In the genomic region with DNA sequence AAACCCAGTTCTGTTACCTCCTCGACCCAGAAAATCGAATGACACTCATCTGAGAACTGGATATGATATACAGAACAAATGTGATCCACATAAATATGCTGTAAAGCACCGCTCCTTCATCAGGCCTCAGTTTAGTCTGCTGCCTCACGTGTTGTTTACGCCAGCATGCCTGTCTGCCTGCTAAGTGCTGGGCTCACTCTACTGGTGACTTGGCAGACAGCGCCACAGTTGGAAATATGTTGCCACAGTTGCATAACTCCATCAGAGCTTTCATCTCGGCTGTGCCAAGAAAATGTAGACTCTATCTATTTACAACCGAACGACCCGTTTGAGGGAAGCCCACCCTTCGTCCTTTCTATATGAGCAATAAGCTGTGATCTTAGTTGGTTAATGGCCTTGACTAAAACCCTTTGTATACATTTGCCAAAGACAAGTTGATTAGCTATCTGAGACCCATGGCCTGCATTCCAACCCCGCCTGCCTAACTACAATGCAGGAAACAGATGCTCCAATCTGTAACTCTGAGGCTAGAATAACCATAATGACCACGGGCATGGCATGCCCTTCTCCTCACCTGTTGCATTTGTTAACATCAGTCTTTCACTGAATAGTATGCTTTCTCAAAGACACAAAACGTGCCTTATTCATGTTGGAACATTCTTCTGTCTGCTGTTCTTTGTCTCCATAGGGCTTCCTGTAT, we compare ENCODE assay signal across 11 mouse cellular contexts. TPM values are rescaled to one million over a fixed set of nuclear protein-coding genes. Genes with fewer than 3 reads are reported as not detected.
DNase-seq lines count a peak whose midpoint lies in the region; ATAC-seq and TF ChIP-seq lines count a peak whose summit lies in the region.
"Had no signal": no experiment of that assay in that cellular context is flagged by ENCODE, and none has a peak within 500 bp of the region (broad histone marks: within the 10 kb centered on the region; RNA-seq: fewer than 3 reads in every experiment).

No protein-coding gene starts in this region.

- no peak overlapping the region for H3K9ac ChIP-seq in forebrain, embryonic 14.5 days (ENCODE audit: low read length)
- H3K9ac ChIP-seq in forebrain, embryonic 12.5 days = no peak overlapping the region
- H3K9ac ChIP-seq in lung, postnatal 0 days (replicated peaks; ENCODE audit: low read depth) = no peak overlapping the region
- H3K9ac ChIP-seq: neural tube, embryonic 12.5 days had no signal

- H3K4me3 ChIP-seq in forebrain, embryonic 14.5 days (ENCODE audit: low read depth, low read length) = no peak overlapping the region
- H3K4me3 ChIP-seq in forebrain, embryonic 12.5 days (replicated peaks) = no peak overlapping the region
- no peak overlapping the region for H3K4me3 ChIP-seq in lung, postnatal 0 days (ENCODE audit: low read depth, low read length)
- H3K4me3 ChIP-seq in thymus, adult 2 months (ENCODE audit: control insufficient read depth, insufficient read depth, low read length) = no peak overlapping the region
- H3K4me3 ChIP-seq: neural tube, embryonic 12.5 days had no signal

- TF ChIP-seq POLR2A in thymus, adult 2 months (IDR thresholded peaks at IDR 0.05; ENCODE audit: control insufficient read depth, extremely low read depth, insufficient read depth, low read length, poor library complexity) = no peak

- H3K4me2 ChIP-seq in forebrain, embryonic 14.5 days (ENCODE audit: low read length) = no peak overlapping the region
- H3K4me2 ChIP-seq in forebrain, embryonic 12.5 days = no peak overlapping the region
- no peak overlapping the region for H3K4me2 ChIP-seq in lung, postnatal 0 days (replicated peaks; ENCODE audit: low read depth, low read length)
- H3K4me2 ChIP-seq: neural tube, embryonic 12.5 days had no signal

- no peaks in the 10 kb centered on the region for H3K9me3 ChIP-seq in forebrain, embryonic 14.5 days (replicated peaks; ENCODE audit: control insufficient read depth, low read length)
- no peaks in the 10 kb centered on the region for H3K9me3 ChIP-seq in forebrain, embryonic 12.5 days
- no peaks in the 10 kb centered on the region for H3K9me3 ChIP-seq in lung, postnatal 0 days (ENCODE audit: low read length)
- H3K9me3 ChIP-seq: neural tube, embryonic 12.5 days had no signal

- H3K27me3 ChIP-seq in forebrain, embryonic 14.5 days (replicated peaks; ENCODE audit: control insufficient read depth, insufficient read depth, low read length) = no peaks in the 10 kb centered on the region
- H3K27me3 ChIP-seq in forebrain, embryonic 12.5 days = no peaks in the 10 kb centered on the region
- no peaks in the 10 kb centered on the region for H3K27me3 ChIP-seq in lung, postnatal 0 days (replicated peaks; ENCODE audit: insufficient read depth, low read length)
- H3K27me3 ChIP-seq in thymus, adult 2 months (ENCODE audit: control insufficient read depth, insufficient read depth, low read length) = no peaks in the 10 kb centered on the region
- H3K27me3 ChIP-seq: neural tube, embryonic 12.5 days had no signal

- intact Hi-C loops in heart, postnatal 36 days (cut with DNase I) = no loop called here

- peak; percentile 68; the same call in 1 of the 2 replicates for ATAC-seq in forebrain, embryonic 14.5 days
- no peak for ATAC-seq in forebrain, embryonic 12.5 days (ENCODE audit: low FRiP score)
- peak; percentile 80 for ATAC-seq in lung, postnatal 0 days
- ATAC-seq in cerebellum, adult (ENCODE audit: insufficient number of reproducible peaks, low FRiP score, low TSS enrichment) = no peak

- no peaks in the 10 kb centered on the region for H3K36me3 ChIP-seq in forebrain, embryonic 14.5 days (ENCODE audit: control insufficient read depth, insufficient read depth, low read length)
- no peaks in the 10 kb centered on the region for H3K36me3 ChIP-seq in forebrain, embryonic 12.5 days (replicated peaks)
- no peaks in the 10 kb centered on the region for H3K36me3 ChIP-seq in lung, postnatal 0 days (ENCODE audit: insufficient read depth, low read length)
- H3K36me3 ChIP-seq in thymus, adult 2 months (ENCODE audit: control insufficient read depth, insufficient read depth, low read length) = no peaks in the 10 kb centered on the region
- H3K36me3 ChIP-seq: neural tube, embryonic 12.5 days had no signal

- no peak for TF ChIP-seq EP300 in lung, postnatal 0 days (IDR thresholded peaks at IDR 0.05)

- H3K4me1 ChIP-seq in forebrain, embryonic 14.5 days (ENCODE audit: control insufficient read depth, insufficient read depth, low read length) = no peaks in the 10 kb centered on the region
- no peaks in the 10 kb centered on the region for H3K4me1 ChIP-seq in forebrain, embryonic 12.5 days
- H3K4me1 ChIP-seq in lung, postnatal 0 days (ENCODE audit: insufficient read depth, low read depth, low read length) = 0 out of 2 replicates have a peak, but pooled peaks cover 4% of the 10 kb centered on the region
- no peaks in the 10 kb centered on the region for H3K4me1 ChIP-seq in thymus, adult 2 months (replicated peaks; ENCODE audit: control insufficient read depth, insufficient read depth, low read length)
- H3K4me1 ChIP-seq: neural tube, embryonic 12.5 days had no signal

- peak; percentile 54 for TF ChIP-seq CTCF in lung, postnatal 0 days (IDR thresholded peaks at IDR 0.05)
- no peak for TF ChIP-seq CTCF in thymus, adult 2 months (IDR thresholded peaks at IDR 0.05; ENCODE audit: borderline replicate concordance, control insufficient read depth, extremely low read depth, insufficient read depth, low read length, poor library complexity)

- peak; percentile 67 for DNase-seq in forebrain, embryonic 14.5 days (ENCODE audit: low spot score)
- peak; percentile 44 for DNase-seq in adrenal gland, postnatal 10 days
- DNase-seq in heart, postnatal 36 days = peak; percentile 18 to 19
- DNase-seq in lung, postnatal 0 days (ENCODE audit: low spot score) = peak; percentile 65
- no peak for DNase-seq in embryo, embryonic 10 days (ENCODE audit: low spot score)
- no peak for DNase-seq in thymus, adult 2 months
- DNase-seq: kidney, adult 2 months had no signal

- 72% methylated on average over 14 of the region's 14 CpGs for WGBS in forebrain, embryonic 14.5 days
- 83% methylated on average over 14 of the region's 14 CpGs for WGBS in forebrain, embryonic 12.5 days
- 42% methylated on average over 14 of the region's 14 CpGs for WGBS in lung, postnatal 0 days
- WGBS in thymus, adult 2 months = 90% methylated on average over 14 of the region's 14 CpGs

- no peak overlapping the region for H3K27ac ChIP-seq in forebrain, embryonic 14.5 days (ENCODE audit: low read depth, low read length)
- H3K27ac ChIP-seq in forebrain, embryonic 12.5 days = no peak overlapping the region
- H3K27ac ChIP-seq in lung, postnatal 0 days (ENCODE audit: low read length) = no peak overlapping the region
- no peak overlapping the region for H3K27ac ChIP-seq in thymus, adult 2 months (ENCODE audit: control insufficient read depth, insufficient read depth, low read length)
- H3K27ac ChIP-seq: neural tube, embryonic 12.5 days had no signal

RNA-seq across cellular contexts. Expression of a gene that starts 33.8 kb away (rescaled TPM):
- 19.0 and 19.2 TPM in 2 replicates for polyA plus RNA-seq in forebrain, embryonic 14.5 days (2014; fragmentation: Nextera tagmentation; extraction: Ambion mirVana)
- 5.2 and 12.4 TPM in 2 replicates for polyA plus RNA-seq in forebrain, embryonic 12.5 days (2016; fragmentation: Nextera tagmentation; extraction: Ambion mirVana)
- not detected for total RNA-seq in adrenal gland, postnatal 10 days (2021)
- not detected for total RNA-seq in heart, postnatal 36 days (2021)
- polyA plus RNA-seq in lung, postnatal 0 days (2015; fragmentation: Nextera tagmentation; extraction: Ambion mirVana) = 0.38 and 0.58 TPM in 2 replicates
- polyA plus RNA-seq in thymus, adult 2 months (2012; rRNA removed) = not detected in 2 replicates
- total RNA-seq: common myeloid progenitor, adult 5-6 weeks had no signal
- polyA plus RNA-seq: kidney, adult 2 months; neural tube, embryonic 12.5 days had no signal

Comparison
In these comparisons a context has a peak if more than half of its experiments do, and no peak if none do; other contexts are left out.
1. ATAC-seq: peak in forebrain, embryonic 14.5 days (single experiment) and lung, postnatal 0 days (single experiment); none in forebrain, embryonic 12.5 days (single experiment) and cerebellum, adult (single experiment).
2. DNase-seq: peak in forebrain, embryonic 14.5 days (single experiment), adrenal gland, postnatal 10 days (single experiment), heart, postnatal 36 days (2 of 2) and lung, postnatal 0 days (single experiment); none in embryo, embryonic 10 days (single experiment) and thymus, adult 2 months (single experiment).